Mouse (Mus musculus) liver, postnatal 0 days (tissue): ENCODE measurements at regions not wholly inside any gene's neighbourhood (a gene's known extent, or its start where the extent isn't known, plus 50 kb on each side); places are given as distances from the start of the nearest gene placed in this dataset.

Experiments
- CTCF ChIP-seq: sonication (generic); IDR thresholded peaks from 2 replicates; pipeline ENCODE4 v1.5.1; 2016; ENCODE audit warnings: antibody characterized with exemption, low read depth
- EP300 ChIP-seq: IDR thresholded peaks from 2 replicates; pipeline ENCODE4 v1.6.1; 2016; ENCODE audit warnings: antibody characterized with exemption, low read depth, mild to moderate bottlenecking

DNA sequence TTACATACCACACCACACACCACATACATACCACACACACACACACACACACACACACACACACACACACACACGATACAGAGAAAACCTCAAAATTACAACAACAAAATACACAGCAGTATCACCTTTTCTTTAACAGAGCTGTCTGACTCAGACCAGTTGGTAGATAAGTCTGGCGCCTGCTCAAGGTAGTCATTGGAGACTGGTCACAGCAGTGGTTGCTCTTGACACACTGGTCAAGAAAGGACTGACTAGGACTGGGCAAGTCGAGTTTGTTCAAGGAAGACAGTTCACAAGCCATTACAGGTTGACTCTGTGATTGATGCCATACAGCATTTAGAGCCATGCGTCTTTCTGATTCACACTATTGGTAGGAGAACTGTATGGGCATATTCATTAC, 78.7 kb upstream of the Klf4 start:
- TF ChIP-seq CTCF (no peak), EP300 (no peak)
